Mouse (Mus musculus): Measurements from ENCODE around the gene Hoxb6.

The Hoxb6 gene

GRCm38 (mm10) chr11:96301064-96301431 lies 8.8 kb downstream of the Hoxb6 start:
- DNase-seq (ENCODE audit: low spot score), result no peak

- no peak for DNase-seq (ENCODE audit: low spot score)
These were observed 9.6 kb downstream of the Hoxb6 start for GRCm38 (mm10) chr11:96301837-96302236.

- no peak for DNase-seq (ENCODE audit: low spot score)
These were observed 10.3 kb downstream of the Hoxb6 start for GRCm38 (mm10) chr11:96302381-96303150.

GRCm38 (mm10) chr11:96303151-96304099 lies 11.1 kb downstream of the Hoxb6 start, which contains the start of gene Hoxb5:
TSS of gene Hoxb5 (plus strand) at chr11:96303336.
- no peak for DNase-seq (ENCODE audit: low spot score)

GRCm38 (mm10) chr11:96304381-96305195 lies 12.3 kb downstream of the Hoxb6 start:
- DNase-seq (ENCODE audit: low spot score), result no peak

- no peak for DNase-seq (ENCODE audit: low spot score)
These were observed 13.4 kb downstream of the Hoxb6 start for GRCm38 (mm10) chr11:96305505-96306182.

- no peak for DNase-seq (ENCODE audit: low spot score)
These were observed 14.1 kb downstream of the Hoxb6 start for GRCm38 (mm10) chr11:96306183-96306907.

GRCm38 (mm10) chr11:96306908-96307269 lies 14.6 kb downstream of the Hoxb6 start:
- no peak for DNase-seq (ENCODE audit: low spot score)

- DNase-seq (ENCODE audit: low spot score), result no peak
These were observed 16.5 kb downstream of the Hoxb6 start for GRCm38 (mm10) chr11:96308763-96309162.

GRCm38 (mm10) chr11:96309288-96309687 lies 17.0 kb downstream of the Hoxb6 start:
- no peak for DNase-seq (ENCODE audit: low spot score)

- no peak for DNase-seq (ENCODE audit: low spot score)
These were observed 18.1 kb downstream of the Hoxb6 start for GRCm38 (mm10) chr11:96310183-96310938.

GRCm38 (mm10) chr11:96311097-96311496 lies 18.8 kb downstream of the Hoxb6 start:
- DNase-seq (ENCODE audit: low spot score), result no peak

- no peak for DNase-seq (ENCODE audit: low spot score)
These were observed 19.5 kb downstream of the Hoxb6 start for GRCm38 (mm10) chr11:96311520-96312417.

GRCm38 (mm10) chr11:96313134-96313533 lies 20.9 kb downstream of the Hoxb6 start:
- no peak for DNase-seq (ENCODE audit: low spot score)

- no peak for DNase-seq (ENCODE audit: low spot score)
These were observed 21.6 kb downstream of the Hoxb6 start for GRCm38 (mm10) chr11:96313806-96314428.

- DNase-seq (ENCODE audit: low spot score), result no peak
These were observed 22.5 kb downstream of the Hoxb6 start for GRCm38 (mm10) chr11:96314671-96315343.

GRCm38 (mm10) chr11:96315344-96315681 lies 23.0 kb downstream of the Hoxb6 start:
- no peak for DNase-seq (ENCODE audit: low spot score)
